Mouse (Mus musculus) brain, embryonic 14.5 days (tissue): ENCODE results near the gene Btc.

Experiments
- CTCF ChIP-seq: fragments of 200-500 bp; IDR thresholded peaks from 2 replicates; pipeline ENCODE4 v1.5.1; 2012; ENCODE audit warnings: inconsistent platforms, mild to moderate bottlenecking, moderate library complexity, borderline replicate concordance; ENCODE audit not compliant: insufficient read depth, insufficient read length; ENCODE audit errors: extremely low read depth
- POLR2A ChIP-seq: fragments of 200-500 bp; IDR thresholded peaks from 2 replicates; pipeline ENCODE4 v1.6.1; 2012; ENCODE audit warnings: mild to moderate bottlenecking, inconsistent platforms, borderline replicate concordance; ENCODE audit not compliant: poor library complexity, insufficient read depth, insufficient read length, severe bottlenecking; ENCODE audit errors: extremely low read depth

DNA sequence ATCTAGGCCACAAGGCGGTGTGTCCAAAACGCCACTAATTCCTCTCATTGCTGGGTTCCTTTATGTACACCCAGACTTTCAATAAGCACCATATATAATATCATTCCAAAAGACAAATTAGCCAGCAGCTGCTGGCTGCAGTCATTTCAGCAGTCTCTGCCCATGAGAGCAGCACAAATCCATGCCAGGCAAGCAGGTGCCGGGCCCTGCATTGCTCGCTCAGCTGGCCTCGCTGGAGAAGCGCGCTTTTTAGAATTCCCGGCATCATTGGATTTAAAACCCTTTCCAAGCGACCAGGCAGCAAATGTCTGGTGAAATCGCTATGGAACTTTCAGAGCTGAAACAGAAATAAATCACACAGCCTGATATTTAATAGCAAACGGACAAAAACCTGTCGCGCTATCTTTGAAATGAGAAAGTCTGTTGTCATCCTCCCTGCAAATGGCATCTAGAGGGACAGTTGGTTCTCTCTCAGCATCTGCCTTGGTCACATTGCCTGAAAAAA is 34.7 kb downstream of the Btc start:
- TF ChIP-seq CTCF = no peak
- no peak for TF ChIP-seq POLR2A
